Mouse (Mus musculus): Measurements from ENCODE around the gene Farp2. TPM values are rescaled to one million over a fixed set of nuclear protein-coding genes. Genes with fewer than 3 reads are reported as not detected.

The Farp2 gene
- polyA plus RNA-seq, 1 experiment from 2014 or later: 5.2 TPM

DNA sequence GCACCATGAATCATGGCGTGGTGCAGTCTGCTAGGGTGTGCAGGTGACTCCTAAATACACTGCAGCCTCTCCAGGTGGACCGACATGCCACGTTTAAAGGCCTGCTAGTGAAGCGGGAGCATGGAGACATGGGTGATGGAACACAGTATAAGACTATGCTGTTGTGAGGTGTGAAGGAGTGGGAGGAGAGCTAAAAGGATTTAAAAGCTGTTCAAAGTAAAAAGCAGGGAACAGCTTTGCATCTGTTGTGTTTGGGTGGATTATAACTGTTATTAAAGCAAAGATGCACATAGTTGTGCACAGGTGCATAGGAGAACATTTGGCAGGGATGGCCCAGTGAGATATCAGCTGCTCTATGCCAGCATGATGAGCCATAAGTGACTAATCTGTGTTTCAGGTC is 66.0 kb downstream of the Farp2 start:
- DNase-seq (ENCODE audit: low spot score) (no peak), ATAC-seq (ENCODE audit: low FRiP score) (no peak)
- no peak overlapping the region for H3K27ac ChIP-seq
- H3K9me3 ChIP-seq (ENCODE audit: control insufficient read depth, low read length): no peaks in the 10 kb centered on the region
- H3K27me3 ChIP-seq (ENCODE audit: control insufficient read depth, insufficient read depth, low read length): no peaks in the 10 kb centered on the region
- H3K4me3 ChIP-seq (replicated peaks; ENCODE audit: low read length): no peak overlapping the region
- peaks cover 40% of the 10 kb centered on the region for H3K36me3 ChIP-seq (replicated peaks; ENCODE audit: control insufficient read depth, insufficient read depth)
- no peak overlapping the region for H3K4me2 ChIP-seq (replicated peaks)
- no peak overlapping the region for H3K9ac ChIP-seq
- WGBS: 84% methylated on average over 4 of the region's 4 CpGs
- no peaks in the 10 kb centered on the region for H3K4me1 ChIP-seq (replicated peaks; ENCODE audit: control insufficient read depth, insufficient read depth, low read length)

DNA sequence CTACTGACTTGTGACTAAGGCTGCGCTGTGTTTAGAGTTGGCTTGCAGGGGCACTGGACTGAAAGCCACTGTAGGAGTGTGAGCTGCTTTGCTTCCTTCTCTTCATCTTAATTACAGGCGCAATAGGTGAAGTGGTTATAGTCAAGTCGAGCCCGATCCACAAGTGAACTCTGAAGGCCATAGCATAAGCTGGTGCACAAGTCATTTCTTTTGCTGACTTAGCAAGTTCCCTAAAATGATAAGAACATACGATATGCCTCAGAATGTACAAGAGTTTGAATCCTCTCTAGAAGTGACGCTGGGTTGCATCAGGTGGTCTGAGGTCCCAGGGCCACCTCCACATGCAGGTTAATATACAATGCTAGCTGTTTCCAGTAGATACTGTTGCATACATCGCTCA is 69.7 kb downstream of the Farp2 start:
- Histone ChIP-seq H3K9ac (no peak overlapping the region), H3K4me3 (replicated peaks; ENCODE audit: low read length) (no peak overlapping the region), H3K27ac (no peak overlapping the region), H3K4me1 (replicated peaks; ENCODE audit: control insufficient read depth, insufficient read depth, low read length) (no peaks in the 10 kb centered on the region), H3K4me2 (replicated peaks) (no peak overlapping the region), H3K9me3 (ENCODE audit: control insufficient read depth, low read length) (peaks cover 5% of the 10 kb centered on the region; the same call in 1 of the 2 replicates), H3K36me3 (replicated peaks; ENCODE audit: control insufficient read depth, insufficient read depth) (peaks cover 36% of the 10 kb centered on the region), H3K27me3 (ENCODE audit: control insufficient read depth, insufficient read depth, low read length) (no peaks in the 10 kb centered on the region)
- ATAC-seq (ENCODE audit: low FRiP score) (no peak), DNase-seq (ENCODE audit: low spot score) (no peak)
- WGBS: 95% methylated on average over 7 of the region's 7 CpGs

DNA sequence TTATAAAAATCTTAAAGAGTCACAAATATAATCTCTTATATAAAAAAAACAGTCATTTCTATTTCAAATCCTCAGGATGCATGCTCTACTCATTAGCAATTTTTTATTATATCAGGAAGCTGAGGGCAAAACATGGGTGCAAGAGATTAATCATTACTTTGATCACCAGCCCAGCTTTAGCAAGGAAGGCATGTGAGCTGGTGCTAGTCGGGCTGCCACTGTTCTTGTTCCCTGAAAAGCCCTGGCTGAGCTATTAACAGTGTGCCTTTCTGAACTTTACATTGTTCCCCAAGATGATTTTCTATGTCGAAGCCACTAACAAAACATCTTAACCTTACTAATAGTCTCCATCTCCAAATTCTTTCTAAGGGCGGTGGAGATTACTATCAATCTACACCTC is 76.5 kb downstream of the Farp2 start:
- no peak for ATAC-seq (ENCODE audit: low FRiP score)
- 66% methylated on average over 3 of the region's 3 CpGs for whole genome bisulfite sequencing

DNA sequence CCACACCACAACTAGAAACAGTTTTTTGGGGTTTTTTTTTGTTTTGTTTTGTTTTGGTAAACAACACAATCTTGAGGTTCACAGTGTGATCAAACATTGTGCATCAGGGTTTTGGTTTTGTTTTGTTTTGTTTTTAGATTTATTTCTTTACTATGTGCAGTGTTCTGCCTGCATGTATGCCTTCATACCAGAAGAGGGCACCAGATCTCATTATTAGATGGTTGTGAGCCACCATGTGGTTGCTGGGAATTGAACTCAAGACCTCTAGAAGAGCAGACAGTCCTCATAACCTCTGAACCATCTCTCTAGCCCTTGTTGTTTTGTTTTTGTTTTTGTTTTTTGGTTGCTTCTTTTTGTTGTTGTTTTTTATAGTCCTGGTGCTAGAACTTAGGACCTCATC is 82.1 kb downstream of the Farp2 start:
- H3K36me3 ChIP-seq (replicated peaks; ENCODE audit: control insufficient read depth, insufficient read depth): no peaks in the 10 kb centered on the region
- H3K4me3 ChIP-seq (replicated peaks; ENCODE audit: low read length): no peak overlapping the region
- no peaks in the 10 kb centered on the region for H3K4me1 ChIP-seq (replicated peaks; ENCODE audit: control insufficient read depth, insufficient read depth, low read length)
- H3K27me3 ChIP-seq (ENCODE audit: control insufficient read depth, insufficient read depth, low read length): no peaks in the 10 kb centered on the region
- no peaks in the 10 kb centered on the region for H3K9me3 ChIP-seq (ENCODE audit: control insufficient read depth, low read length)
- H3K27ac ChIP-seq: no peak overlapping the region
- ATAC-seq (ENCODE audit: low FRiP score) (no peak), DNase-seq (ENCODE audit: low spot score) (no peak)
- no peak overlapping the region for H3K4me2 ChIP-seq (replicated peaks)
- H3K9ac ChIP-seq: no peak overlapping the region

More for the DNA sequence above, 76.5 kb downstream of the Farp2 start:
- Histone ChIP-seq H3K9ac (no peak overlapping the region), H3K4me3 (replicated peaks; ENCODE audit: low read length) (no peak overlapping the region), H3K9me3 (ENCODE audit: control insufficient read depth, low read length) (peaks cover 5% of the 10 kb centered on the region; the same call in 1 of the 2 replicates), H3K27ac (no peak overlapping the region), H3K36me3 (replicated peaks; ENCODE audit: control insufficient read depth, insufficient read depth) (no peaks in the 10 kb centered on the region; the same call in 1 of the 2 replicates), H3K27me3 (ENCODE audit: control insufficient read depth, insufficient read depth, low read length) (no peaks in the 10 kb centered on the region), H3K4me2 (replicated peaks) (no peak overlapping the region), H3K4me1 (replicated peaks; ENCODE audit: control insufficient read depth, insufficient read depth, low read length) (no peaks in the 10 kb centered on the region)
- DNase-seq (ENCODE audit: low spot score): no peak

DNA sequence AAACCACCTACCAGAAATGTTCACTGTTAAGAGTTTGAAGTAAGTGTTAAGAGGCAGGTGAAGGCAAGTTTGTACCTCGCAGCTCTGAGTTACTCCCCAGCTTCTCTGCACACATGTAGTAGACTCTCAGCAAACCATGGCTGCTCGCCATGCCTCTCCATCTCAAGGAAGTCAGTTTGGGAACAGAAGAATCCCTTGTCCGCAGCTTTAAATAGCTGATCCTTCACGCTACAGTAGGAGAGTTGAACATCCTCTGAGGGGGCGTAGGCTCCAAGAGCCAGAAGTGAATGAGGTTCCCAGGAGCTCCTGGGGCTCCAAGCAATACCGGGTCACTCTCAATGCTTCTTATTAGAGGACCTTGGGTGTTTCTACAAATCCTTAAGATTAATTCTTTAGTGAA is 84.0 kb downstream of the Farp2 start:
- H3K27ac ChIP-seq: no peak overlapping the region
- H3K4me3 ChIP-seq (replicated peaks; ENCODE audit: low read length): no peak overlapping the region
- H3K9me3 ChIP-seq (ENCODE audit: control insufficient read depth, low read length): no peaks in the 10 kb centered on the region
- no peaks in the 10 kb centered on the region for H3K36me3 ChIP-seq (replicated peaks; ENCODE audit: control insufficient read depth, insufficient read depth)
- ATAC-seq (ENCODE audit: low FRiP score) (no peak), DNase-seq (ENCODE audit: low spot score) (no peak)
- H3K27me3 ChIP-seq (ENCODE audit: control insufficient read depth, insufficient read depth, low read length): no peaks in the 10 kb centered on the region
- H3K9ac ChIP-seq: no peak overlapping the region
- no peaks in the 10 kb centered on the region for H3K4me1 ChIP-seq (replicated peaks; ENCODE audit: control insufficient read depth, insufficient read depth, low read length)
- no peak overlapping the region for H3K4me2 ChIP-seq (replicated peaks)
- 79% methylated on average over 6 of the region's 6 CpGs for WGBS

DNA sequence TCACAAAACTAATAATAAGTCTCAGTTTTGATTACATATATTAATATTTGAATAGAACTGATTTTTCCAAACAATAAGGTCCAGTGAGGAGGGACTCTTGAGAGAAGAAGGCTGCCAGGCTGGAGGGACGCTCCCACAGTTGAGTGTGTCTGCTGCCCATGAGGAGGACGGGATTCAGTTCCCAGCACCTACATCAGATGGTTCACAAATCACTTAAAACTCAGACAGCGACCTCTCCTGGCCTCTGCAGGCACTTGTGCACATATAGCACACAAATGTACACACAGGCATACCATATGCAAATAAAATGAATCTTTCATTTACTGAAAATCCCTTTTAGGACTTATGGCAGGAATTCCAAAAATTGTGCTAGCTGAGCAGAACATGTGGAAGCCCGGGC is 91.0 kb downstream of the Farp2 start:
- H3K27ac ChIP-seq: no peak overlapping the region
- H3K4me3 ChIP-seq (replicated peaks; ENCODE audit: low read length): no peak overlapping the region
- no peaks in the 10 kb centered on the region for H3K4me1 ChIP-seq (replicated peaks; ENCODE audit: control insufficient read depth, insufficient read depth, low read length)
- no peaks in the 10 kb centered on the region for H3K9me3 ChIP-seq (ENCODE audit: control insufficient read depth, low read length)
- DNase-seq (ENCODE audit: low spot score) (no peak), ATAC-seq (ENCODE audit: low FRiP score) (no peak)
- no peak overlapping the region for H3K9ac ChIP-seq
- WGBS: 82% methylated on average over 4 of the region's 4 CpGs
- H3K4me2 ChIP-seq (replicated peaks): no peak overlapping the region
- no peaks in the 10 kb centered on the region for H3K27me3 ChIP-seq (ENCODE audit: control insufficient read depth, insufficient read depth, low read length)
- H3K36me3 ChIP-seq (replicated peaks; ENCODE audit: control insufficient read depth, insufficient read depth): no peaks in the 10 kb centered on the region

DNA sequence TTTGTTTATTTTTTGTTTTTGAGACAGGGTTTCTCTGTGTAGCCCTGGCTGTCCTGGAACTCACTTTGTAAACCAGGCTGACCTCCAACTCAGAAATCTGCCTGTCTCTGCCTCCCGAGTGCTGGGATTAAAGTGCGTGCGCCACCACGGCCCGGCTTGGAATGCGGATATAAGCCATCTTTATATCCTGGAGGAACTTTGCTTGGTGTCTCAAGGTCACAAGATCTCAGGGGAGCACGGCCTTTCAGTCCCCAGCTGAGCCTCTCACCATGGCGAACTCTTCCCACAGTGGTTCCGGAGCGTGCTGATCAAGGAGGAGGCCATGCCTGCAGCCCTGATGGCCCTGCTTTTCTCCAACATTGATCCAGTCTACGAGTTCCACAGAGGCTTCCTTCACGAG is 92.0 kb downstream of the Farp2 start:
- H3K27ac ChIP-seq: no peak overlapping the region
- H3K27me3 ChIP-seq (ENCODE audit: control insufficient read depth, insufficient read depth, low read length): no peaks in the 10 kb centered on the region
- no peak for ATAC-seq (ENCODE audit: low FRiP score)

DNA sequence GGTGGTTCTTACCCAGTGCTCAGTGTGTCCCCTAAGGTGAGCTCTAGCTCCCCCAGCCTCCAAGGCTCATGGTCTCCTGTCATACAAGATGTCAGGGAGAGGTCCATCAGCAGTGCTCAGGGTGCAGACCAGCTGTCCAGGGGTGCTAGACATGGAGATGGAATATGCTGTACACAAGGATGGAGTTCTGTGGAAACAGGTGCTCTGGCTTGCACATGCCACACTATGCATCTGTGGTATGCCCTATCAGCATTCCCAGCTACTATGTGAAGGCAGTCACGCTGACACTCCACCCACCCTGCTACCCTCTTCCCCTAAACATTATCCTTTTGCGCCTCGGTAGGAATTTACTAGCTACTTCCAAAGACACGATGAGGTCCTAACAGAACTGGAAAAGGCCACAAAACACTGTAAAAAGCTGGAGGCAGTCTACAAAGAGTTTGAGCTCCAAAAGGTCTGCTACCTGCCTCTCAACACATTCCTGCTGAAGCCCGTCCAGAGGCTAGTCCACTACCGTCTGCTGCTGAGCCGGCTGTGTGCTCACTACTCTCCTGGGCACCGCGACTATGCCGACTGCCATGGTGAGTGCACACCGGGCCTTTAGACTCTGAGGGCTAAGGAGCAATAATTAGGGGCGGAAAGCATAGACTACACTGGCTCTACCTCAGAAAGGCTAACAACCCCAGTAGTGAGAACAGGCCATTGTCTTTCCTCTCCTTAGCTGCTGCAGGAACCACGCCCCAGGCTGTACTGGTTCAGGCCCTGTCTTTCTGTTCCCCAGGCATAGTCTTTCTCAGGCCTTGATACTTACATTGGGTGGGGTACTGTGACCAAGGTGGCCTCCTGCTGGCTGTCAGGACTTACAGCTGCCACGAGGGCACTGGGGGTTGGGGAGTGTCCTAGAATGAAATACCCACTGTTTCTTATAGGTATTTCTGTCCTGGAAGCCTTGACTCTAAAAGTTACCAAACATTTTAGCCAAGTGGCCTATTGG is 95.5 kb downstream of the Farp2 start:
- WGBS: 82% methylated on average over 14 of the region's 14 CpGs
- ATAC-seq (ENCODE audit: low FRiP score) (no peak), DNase-seq (ENCODE audit: low spot score) (no peak)
- H3K27ac ChIP-seq: no peak overlapping the region
- no peaks in the 10 kb centered on the region for H3K4me1 ChIP-seq (replicated peaks; ENCODE audit: control insufficient read depth, insufficient read depth, low read length)
- no peak overlapping the region for H3K4me2 ChIP-seq (replicated peaks)
- H3K9me3 ChIP-seq (ENCODE audit: control insufficient read depth, low read length): no peaks in the 10 kb centered on the region
- no peak overlapping the region for H3K9ac ChIP-seq
- H3K27me3 ChIP-seq (ENCODE audit: control insufficient read depth, insufficient read depth, low read length): no peaks in the 10 kb centered on the region
- H3K4me3 ChIP-seq (replicated peaks; ENCODE audit: low read length): no peak overlapping the region
- no peaks in the 10 kb centered on the region for H3K36me3 ChIP-seq (replicated peaks; ENCODE audit: control insufficient read depth, insufficient read depth)

More for the DNA sequence above, 92.0 kb downstream of the Farp2 start:
- WGBS: 96% methylated on average over 12 of the region's 12 CpGs
- Histone ChIP-seq H3K36me3 (replicated peaks; ENCODE audit: control insufficient read depth, insufficient read depth) (no peaks in the 10 kb centered on the region), H3K9ac (no peak overlapping the region), H3K4me2 (replicated peaks) (no peak overlapping the region), H3K4me1 (replicated peaks; ENCODE audit: control insufficient read depth, insufficient read depth, low read length) (no peaks in the 10 kb centered on the region), H3K9me3 (ENCODE audit: control insufficient read depth, low read length) (no peaks in the 10 kb centered on the region), H3K4me3 (replicated peaks; ENCODE audit: low read length) (no peak overlapping the region)
- no peak for DNase-seq (ENCODE audit: low spot score)

DNA sequence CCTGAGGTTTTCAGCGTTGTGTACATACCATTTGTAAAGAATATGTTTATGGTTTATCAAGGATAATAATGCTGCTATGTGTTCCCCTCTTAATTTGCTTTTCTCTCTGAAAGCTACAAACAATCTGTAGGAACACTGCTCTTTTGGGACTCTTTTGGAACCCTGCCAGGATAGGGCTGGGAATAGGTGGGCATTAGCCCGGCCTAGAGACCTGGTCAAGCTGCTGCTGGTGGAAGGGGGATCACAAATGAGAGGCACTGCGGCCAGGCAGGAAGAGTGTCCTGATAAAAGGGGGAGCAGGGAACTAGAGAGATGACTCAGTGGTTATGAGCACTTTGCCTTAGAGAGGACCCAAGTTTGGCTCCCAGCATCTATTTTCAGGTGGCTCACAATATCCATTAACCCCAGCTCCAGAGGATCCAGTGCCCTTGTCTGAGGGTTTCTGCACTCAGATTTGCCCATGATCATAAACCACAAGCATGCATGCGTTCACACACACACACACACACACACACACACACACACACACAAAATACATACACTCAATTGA is 96.9 kb downstream of the Farp2 start:
- Histone ChIP-seq H3K36me3 (replicated peaks; ENCODE audit: control insufficient read depth, insufficient read depth) (no peaks in the 10 kb centered on the region), H3K9ac (no peak overlapping the region), H3K4me2 (replicated peaks) (no peak overlapping the region), H3K9me3 (ENCODE audit: control insufficient read depth, low read length) (no peaks in the 10 kb centered on the region), H3K4me1 (replicated peaks; ENCODE audit: control insufficient read depth, insufficient read depth, low read length) (no peaks in the 10 kb centered on the region), H3K27me3 (ENCODE audit: control insufficient read depth, insufficient read depth, low read length) (no peaks in the 10 kb centered on the region), H3K27ac (no peak overlapping the region), H3K4me3 (replicated peaks; ENCODE audit: low read length) (no peak overlapping the region)
- WGBS: 79% methylated on average over 4 of the region's 4 CpGs
- ATAC-seq (ENCODE audit: low FRiP score) (no peak), DNase-seq (ENCODE audit: low spot score) (no peak)
